Mouse (Mus musculus): ENCODE results near the gene Coq5.

Coq5 gene

DNA sequence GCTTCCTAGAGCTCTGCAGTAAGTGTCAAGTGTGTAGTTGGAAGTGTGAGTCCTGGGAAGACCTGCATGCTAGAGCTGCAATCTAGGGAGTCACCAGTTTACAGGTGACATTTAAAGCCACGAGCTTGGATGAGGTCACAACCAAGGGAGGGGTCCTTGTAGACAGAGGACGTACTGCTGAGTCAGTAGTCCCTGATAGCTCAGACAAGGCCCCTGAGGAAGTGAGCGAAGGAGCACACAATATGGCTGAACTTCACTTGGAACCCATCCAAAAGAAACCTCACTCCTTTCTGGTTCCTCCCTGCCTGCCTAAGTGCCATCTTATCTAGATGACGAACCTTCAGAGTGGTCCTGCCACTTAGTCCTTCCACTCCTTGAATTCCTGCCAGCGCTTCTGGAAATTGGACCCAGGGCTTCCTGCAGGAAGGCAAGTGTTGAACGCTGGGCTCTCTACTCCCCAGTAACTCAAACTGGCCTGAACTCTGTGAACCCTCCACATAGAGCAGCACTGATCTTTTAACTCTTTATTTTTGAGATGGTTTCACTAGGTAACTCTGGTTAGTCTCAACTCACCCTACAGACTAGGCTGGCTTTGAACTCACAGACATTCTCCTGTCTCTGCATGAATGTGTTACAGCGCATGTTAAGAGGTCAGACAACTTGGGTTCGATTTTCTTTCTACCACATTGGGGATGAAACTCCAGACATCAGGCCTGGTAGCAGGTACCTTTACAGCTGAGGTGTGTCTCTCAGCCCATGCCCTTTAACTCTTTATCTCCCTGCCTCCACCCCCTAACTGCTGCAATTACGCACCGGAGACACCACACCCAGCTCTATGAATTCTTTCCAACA, 33.6 kb downstream of the Coq5 start:
- DNase-seq, result no peak

GRCm38 (mm10) chr5:115313668-115313943, 34.1 kb downstream of the Coq5 start:
- no peak for DNase-seq

GRCm38 (mm10) chr5:115316968-115317644, 37.6 kb downstream of the Coq5 start:
- DNase-seq, result no peak

- DNase-seq, result no peak
Measured at GRCm38 (mm10) chr5:115317645-115318328, 38.3 kb downstream of the Coq5 start.

GRCm38 (mm10) chr5:115319004-115319940, 39.8 kb downstream of the Coq5 start:
- DNase-seq, result peak; percentile 88

DNA sequence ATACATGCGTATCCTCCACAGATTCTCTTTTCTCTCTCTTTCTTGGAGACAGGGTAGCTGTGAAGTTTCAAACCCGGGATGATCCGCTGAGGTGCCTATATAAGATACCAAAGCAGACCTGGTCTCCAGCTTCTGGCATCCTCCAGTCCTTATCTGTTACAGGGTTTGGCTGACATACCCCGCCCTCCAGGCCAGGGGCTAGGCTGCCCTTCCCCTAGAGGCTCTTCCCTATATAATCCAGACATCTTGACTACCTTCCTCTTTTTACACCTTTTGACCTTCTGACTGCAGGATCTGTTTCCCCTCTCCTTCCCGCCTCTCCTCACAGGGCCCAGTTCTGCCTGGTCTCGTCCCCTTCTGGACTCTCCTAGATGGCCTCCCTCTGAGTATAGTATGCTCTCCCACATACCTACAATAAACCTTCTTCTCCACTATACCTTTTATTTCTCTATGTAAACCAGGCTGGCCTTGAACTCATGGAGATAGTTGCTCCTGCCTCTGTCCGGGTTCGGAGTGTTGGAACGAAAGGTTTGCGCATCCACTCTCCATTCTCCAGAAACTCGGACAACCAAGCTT, 46.9 kb downstream of the Coq5 start:
- DNase-seq, result no peak

DNA sequence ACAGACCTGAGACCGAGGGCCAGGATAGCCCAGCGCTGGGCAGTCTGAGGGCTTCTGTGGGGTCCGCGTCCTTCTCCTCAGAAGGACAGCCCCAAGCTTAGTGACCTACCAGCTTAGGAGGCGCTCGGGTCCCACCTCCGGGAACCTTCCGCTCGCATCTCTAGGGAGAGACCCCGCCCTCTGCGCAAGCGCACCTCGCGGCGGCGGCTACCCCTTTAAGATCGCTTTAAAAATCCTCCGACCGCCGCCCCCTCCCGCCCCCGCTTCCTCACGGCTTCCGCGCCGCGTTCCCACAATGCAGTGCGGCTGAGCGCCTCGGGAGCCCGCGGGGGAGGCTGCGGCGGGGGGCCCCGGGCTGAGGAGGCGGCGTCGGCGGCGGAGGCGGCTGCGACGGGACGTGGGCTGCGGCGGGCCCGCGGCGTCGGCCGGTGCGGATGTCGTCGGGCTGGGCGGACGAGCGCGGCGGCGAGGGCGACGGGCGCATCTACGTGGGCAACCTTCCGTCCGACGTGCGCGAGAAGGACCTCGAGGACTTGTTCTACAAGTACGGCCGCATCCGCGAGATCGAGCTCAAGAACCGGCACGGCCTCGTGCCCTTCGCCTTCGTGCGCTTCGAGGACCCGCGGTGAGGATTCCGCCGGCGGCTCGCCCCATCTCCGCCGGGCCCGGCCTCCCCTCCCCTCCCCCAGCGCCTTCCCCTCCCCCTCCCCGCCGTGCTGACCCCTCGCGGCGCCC, 47.6 kb downstream of the Coq5 start, which contains the start of gene Srsf9:
Gene Srsf9 (plus strand): TSS at position 303 of the 735 bp plus-strand sequence.
- peak; percentile 95 for DNase-seq

DNA sequence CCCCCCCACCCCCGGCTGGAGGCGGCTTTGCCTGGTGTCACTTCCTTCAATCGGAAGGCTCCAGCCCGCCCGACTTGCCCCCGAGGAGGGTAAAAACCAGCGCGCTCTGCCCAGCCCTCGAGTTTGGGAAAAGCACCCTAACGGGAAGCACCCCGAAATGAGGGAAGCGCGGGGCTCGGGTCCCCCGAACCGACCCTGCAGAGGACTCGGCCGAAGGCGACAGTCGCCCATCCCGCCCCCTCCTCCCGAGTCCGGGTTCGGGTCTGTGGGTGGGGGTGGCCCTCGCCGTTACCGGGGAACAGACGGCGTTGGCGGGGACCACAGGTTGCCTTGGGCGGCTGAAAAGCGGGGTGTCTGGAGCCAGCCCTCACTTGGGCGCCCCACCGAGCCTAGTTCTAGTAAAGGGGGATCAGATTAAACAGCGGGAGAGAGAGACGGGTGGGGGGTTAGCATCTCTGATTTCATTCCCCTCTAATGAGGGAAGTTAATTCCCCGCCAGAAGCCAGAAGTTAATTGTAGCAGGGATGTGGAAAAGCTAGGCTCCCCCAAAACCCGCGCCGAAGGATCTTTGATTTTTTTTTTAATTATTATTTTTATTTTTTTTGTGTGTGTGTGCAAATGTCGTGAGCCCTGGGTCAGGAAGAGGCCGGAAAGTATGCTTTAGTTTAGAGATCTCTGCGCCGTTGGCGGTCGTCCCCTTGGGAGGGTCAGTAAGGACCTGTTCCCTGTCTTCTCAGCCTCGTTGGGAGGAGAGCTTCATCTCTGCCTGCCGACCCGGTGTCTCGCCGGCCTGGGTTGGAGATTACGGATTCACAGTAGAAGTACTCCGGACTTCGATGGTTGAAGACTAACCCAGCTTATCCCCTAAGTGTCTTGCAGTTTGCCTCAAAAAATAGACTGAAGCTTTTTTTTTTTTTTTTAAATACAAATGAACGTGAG, 48.4 kb downstream of the Coq5 start:
- no peak for DNase-seq

GRCm38 (mm10) chr5:115330955-115331354, 51.5 kb downstream of the Coq5 start:
- peak; percentile 42 for DNase-seq

- no peak for DNase-seq
Measured at GRCm38 (mm10) chr5:115333626-115334025, 54.2 kb downstream of the Coq5 start.

- DNase-seq, result no peak
Measured at GRCm38 (mm10) chr5:115340007-115340406, 60.5 kb downstream of the Coq5 start.

- DNase-seq, result peak; percentile 90
Measured at GRCm38 (mm10) chr5:115340577-115341313, 61.3 kb downstream of the Coq5 start, which contains the start of the genes Gatc and Triap1. TSS of gene Gatc (minus strand) at chr5:115341178. TSS of gene Triap1 (plus strand) at chr5:115341225.

GRCm38 (mm10) chr5:115341314-115342165, 62.1 kb downstream of the Coq5 start:
- no peak for DNase-seq

Data from right cerebral cortex, adult 18-20 months (tissue).